Mouse (Mus musculus) fibroblast of lung, adult 2 months (primary cell): Measurements from ENCODE around the gene Rbm19.

Experiments used
- DNase-seq: peaks from one replicate; pipeline ENCODE4 v3.0.0-alpha.2; 2011; ENCODE audit warnings: low read depth

Rbm19 gene

GRCm38 (mm10) chr5:120135337-120135736 is 19.1 kb downstream of the Rbm19 start:
- no peak for DNase-seq

- DNase-seq: no peak
Observed at GRCm38 (mm10) chr5:120135823-120136222, 19.6 kb downstream of the Rbm19 start.

- DNase-seq: no peak
Observed at GRCm38 (mm10) chr5:120136236-120136675, 20.0 kb downstream of the Rbm19 start.

GRCm38 (mm10) chr5:120137038-120137437 is 20.8 kb downstream of the Rbm19 start:
- DNase-seq: no peak

GRCm38 (mm10) chr5:120137846-120138245 is 21.6 kb downstream of the Rbm19 start:
- no peak for DNase-seq

GRCm38 (mm10) chr5:120138406-120138805 is 22.1 kb downstream of the Rbm19 start:
- DNase-seq: no peak

- DNase-seq: no peak
Observed at GRCm38 (mm10) chr5:120139224-120139623, 23.0 kb downstream of the Rbm19 start.

- DNase-seq: no peak
Observed at GRCm38 (mm10) chr5:120143941-120144340, 27.7 kb downstream of the Rbm19 start.

- DNase-seq: no peak
Observed at GRCm38 (mm10) chr5:120145371-120146050, 29.2 kb downstream of the Rbm19 start.

- no peak for DNase-seq
Observed at GRCm38 (mm10) chr5:120146051-120146385, 29.8 kb downstream of the Rbm19 start.

GRCm38 (mm10) chr5:120146909-120147308 is 30.6 kb downstream of the Rbm19 start:
- no peak for DNase-seq

GRCm38 (mm10) chr5:120148246-120148645 is 32.0 kb downstream of the Rbm19 start:
- no peak for DNase-seq

GRCm38 (mm10) chr5:120151145-120151544 is 34.9 kb downstream of the Rbm19 start:
- DNase-seq: no peak

GRCm38 (mm10) chr5:120153140-120153539 is 36.9 kb downstream of the Rbm19 start:
- DNase-seq: no peak

GRCm38 (mm10) chr5:120155672-120156071 is 39.4 kb downstream of the Rbm19 start:
- no peak for DNase-seq

- no peak for DNase-seq
Observed at GRCm38 (mm10) chr5:120156166-120156909, 40.1 kb downstream of the Rbm19 start.

GRCm38 (mm10) chr5:120157115-120157514 is 40.9 kb downstream of the Rbm19 start:
- DNase-seq: no peak

- no peak for DNase-seq
Observed at GRCm38 (mm10) chr5:120158476-120158875, 42.2 kb downstream of the Rbm19 start.

- no peak for DNase-seq
Observed at GRCm38 (mm10) chr5:120160923-120161658, 44.8 kb downstream of the Rbm19 start.

- no peak for DNase-seq
Observed at GRCm38 (mm10) chr5:120162689-120163088, 46.4 kb downstream of the Rbm19 start.

- no peak for DNase-seq
Observed at GRCm38 (mm10) chr5:120163428-120163827, 47.2 kb downstream of the Rbm19 start.

GRCm38 (mm10) chr5:120164450-120164849 is 48.2 kb downstream of the Rbm19 start:
- peak; percentile 60 for DNase-seq
